Mouse (Mus musculus) hindbrain, embryonic 15.5 days (tissue): ENCODE results near the gene Kidins220. TPM values are rescaled to one million over a fixed set of nuclear protein-coding genes. Genes with fewer than 3 reads are reported as not detected.

ENCODE experiments used
- ATAC-seq: fragments of 200-750 bp; cut with Nextera tagmentation; 2 replicates; pipeline ENCODE4 v1.8.0; 2017; ENCODE audit warnings: low read depth, moderate number of reproducible peaks, moderate TSS enrichment; ENCODE audit not compliant: low FRiP score
- H3K27ac ChIP-seq: fragments of 300-500 bp; sonication (generic); replicated peaks from 2 replicates; pipeline ENCODE4 v1.5.1; 2015; ENCODE audit warnings: mild to moderate bottlenecking, inconsistent platforms
- H3K27me3 ChIP-seq: fragments of 300-500 bp; sonication (generic); 2 replicates; pipeline ENCODE4 v1.6.1; 2015; ENCODE audit warnings: control low read depth, inconsistent platforms
- H3K36me3 ChIP-seq: fragments of 300-500 bp; sonication (generic); 2 replicates; pipeline ENCODE4 v1.6.1; 2015; ENCODE audit warnings: control low read depth, inconsistent platforms
- H3K4me1 ChIP-seq: fragments of 300-500 bp; sonication (generic); replicated peaks from 2 replicates; pipeline ENCODE4 v1.6.1; 2015; ENCODE audit warnings: control low read depth, inconsistent platforms
- H3K4me2 ChIP-seq: fragments of 300-500 bp; sonication (generic); 2 replicates; pipeline ENCODE4 v1.6.1; 2015; ENCODE audit warnings: moderate library complexity, mild to moderate bottlenecking, inconsistent platforms
- H3K4me3 ChIP-seq: fragments of 300-500 bp; sonication (generic); 2 replicates; pipeline ENCODE4 v1.5.1; 2015; ENCODE audit warnings: mild to moderate bottlenecking, inconsistent platforms
- H3K9ac ChIP-seq: fragments of 300-500 bp; sonication (generic); 2 replicates; pipeline ENCODE4 v1.6.1; 2015; ENCODE audit warnings: inconsistent platforms
- H3K9me3 ChIP-seq: fragments of 300-500 bp; sonication (generic); 2 replicates; pipeline ENCODE4 v1.6.1; 2016; ENCODE audit warnings: control low read depth, inconsistent platforms
- WGBS: fragments of 180-500 bp; shearing (Covaris S2); methylation state at CpG from one replicate; pipeline ENCODE4 v1.1.7; 2015; 5-methylcytosine and 5-hydroxymethylcytosine counted together
- polyA plus RNA-seq: library from polyadenylated mRNA; unstranded; fragments of >200 nt; fragmentation: Nextera tagmentation; extraction: Ambion mirVana; gene quantifications from 2 replicates; pipeline ENCODE4 v1.2.1, GENCODE M21; 2015

Kidins220 gene
- polyA plus RNA-seq, 1 experiment from 2014 or later: 140 TPM

- H3K4me2 ChIP-seq: peak overlapping the region; percentile 98
- peak overlapping the region; percentile 54 for H3K9ac ChIP-seq
- peaks cover 62% of the 10 kb centered on the region for H3K4me1 ChIP-seq
- WGBS: 2% methylated on average over 28 of the region's 28 CpGs
- H3K9me3 ChIP-seq: no peaks in the 10 kb centered on the region
- H3K36me3 ChIP-seq: no peaks in the 10 kb centered on the region
- no peak for ATAC-seq
- H3K4me3 ChIP-seq: peak overlapping the region; percentile 64
- H3K27ac ChIP-seq: peak overlapping the region; percentile 91
- H3K27me3 ChIP-seq: 0 out of 2 replicates have a peak, but pooled peaks cover 3% of the 10 kb centered on the region
Measured at GRCm38 (mm10) chr12:25097210-25098160, 122.8 kb downstream of the Kidins220 start.

GRCm38 (mm10) chr12:25098161-25098550 lies 123.4 kb downstream of the Kidins220 start:
- Histone ChIP-seq H3K27ac (peak overlapping the region; percentile 91), H3K27me3 (0 out of 2 replicates have a peak, but pooled peaks cover 3% of the 10 kb centered on the region), H3K9me3 (no peaks in the 10 kb centered on the region), H3K4me1 (peaks cover 55% of the 10 kb centered on the region), H3K36me3 (no peaks in the 10 kb centered on the region), H3K9ac (peak overlapping the region; percentile 54), H3K4me3 (peak overlapping the region; percentile 64), H3K4me2 (peak overlapping the region; percentile 98)
- WGBS: under 1% methylated on average over 9 of the region's 10 CpGs
- no peak for ATAC-seq

GRCm38 (mm10) chr12:25098561-25099312 lies 124.0 kb downstream of the Kidins220 start:
- Histone ChIP-seq H3K27me3 (0 out of 2 replicates have a peak, but pooled peaks cover 3% of the 10 kb centered on the region), H3K9ac (peak overlapping the region; percentile 54), H3K4me3 (peak overlapping the region; percentile 64), H3K4me2 (peak overlapping the region; percentile 98), H3K36me3 (no peaks in the 10 kb centered on the region), H3K9me3 (no peaks in the 10 kb centered on the region), H3K27ac (peak overlapping the region; percentile 91), H3K4me1 (peaks cover 51% of the 10 kb centered on the region)
- peak; percentile 75 for ATAC-seq
- under 1% methylated on average over 58 of the region's 61 CpGs for WGBS

- Histone ChIP-seq H3K27ac (peak overlapping the region; percentile 91), H3K36me3 (no peaks in the 10 kb centered on the region), H3K27me3 (0 out of 2 replicates have a peak, but pooled peaks cover 3% of the 10 kb centered on the region), H3K9me3 (no peaks in the 10 kb centered on the region), H3K9ac (peak overlapping the region; percentile 54), H3K4me3 (peak overlapping the region; percentile 64), H3K4me2 (peak overlapping the region; percentile 98), H3K4me1 (peaks cover 51% of the 10 kb centered on the region)
- ATAC-seq: no peak
- WGBS: under 1% methylated on average over 9 of the region's 9 CpGs
Measured at GRCm38 (mm10) chr12:25099313-25099562, 124.5 kb downstream of the Kidins220 start.

GRCm38 (mm10) chr12:25099563-25100408 lies 125.1 kb downstream of the Kidins220 start:
- Histone ChIP-seq H3K4me1 (peaks cover 51% of the 10 kb centered on the region), H3K4me3 (peak overlapping the region; percentile 64), H3K36me3 (no peaks in the 10 kb centered on the region), H3K27ac (peak overlapping the region; percentile 91), H3K27me3 (0 out of 2 replicates have a peak, but pooled peaks cover 3% of the 10 kb centered on the region), H3K4me2 (peak overlapping the region; percentile 98), H3K9me3 (no peaks in the 10 kb centered on the region), H3K9ac (peak overlapping the region; percentile 54)
- under 1% methylated on average over 38 of the region's 38 CpGs for WGBS
- ATAC-seq: no peak

- Histone ChIP-seq H3K27ac (peak overlapping the region; percentile 91), H3K4me3 (peak overlapping the region; percentile 64), H3K4me1 (peaks cover 51% of the 10 kb centered on the region), H3K9ac (peak overlapping the region; percentile 54), H3K9me3 (no peaks in the 10 kb centered on the region), H3K4me2 (peak overlapping the region; percentile 98), H3K36me3 (no peaks in the 10 kb centered on the region), H3K27me3 (0 out of 2 replicates have a peak, but pooled peaks cover 3% of the 10 kb centered on the region)
- under 1% methylated on average over 49 of the region's 59 CpGs for WGBS
- ATAC-seq: no peak
Measured at GRCm38 (mm10) chr12:25100411-25101217, 125.9 kb downstream of the Kidins220 start.

GRCm38 (mm10) chr12:25101389-25101788 lies 126.7 kb downstream of the Kidins220 start:
- Histone ChIP-seq H3K9me3 (no peaks in the 10 kb centered on the region), H3K4me3 (0 out of 2 replicates have a peak overlapping the region, but pooled peaks have one; percentile 64), H3K27ac (peak overlapping the region; percentile 91), H3K4me1 (peaks cover 50% of the 10 kb centered on the region), H3K36me3 (no peaks in the 10 kb centered on the region), H3K4me2 (peak overlapping the region; percentile 98), H3K27me3 (0 out of 2 replicates have a peak, but pooled peaks cover 3% of the 10 kb centered on the region), H3K9ac (no peak overlapping the region)
- WGBS: 16% methylated on average over 5 of the region's 5 CpGs
- ATAC-seq: no peak

- Histone ChIP-seq H3K36me3 (no peaks in the 10 kb centered on the region), H3K4me3 (no peak overlapping the region), H3K9ac (no peak overlapping the region), H3K27ac (no peak overlapping the region), H3K4me2 (no peak overlapping the region), H3K27me3 (0 out of 2 replicates have a peak, but pooled peaks cover 3% of the 10 kb centered on the region), H3K4me1 (peaks cover 27% of the 10 kb centered on the region), H3K9me3 (no peaks in the 10 kb centered on the region)
- no peak for ATAC-seq
- 84% methylated on average over 6 of the region's 6 CpGs for WGBS
Measured at GRCm38 (mm10) chr12:25103911-25104310, 129.2 kb downstream of the Kidins220 start.

- H3K4me1 ChIP-seq: peaks cover 20% of the 10 kb centered on the region
- 0 out of 2 replicates have a peak, but pooled peaks cover 3% of the 10 kb centered on the region for H3K27me3 ChIP-seq
- no peaks in the 10 kb centered on the region for H3K9me3 ChIP-seq
- ATAC-seq: no peak
- no peak overlapping the region for H3K4me2 ChIP-seq
- no peak overlapping the region for H3K4me3 ChIP-seq
- H3K27ac ChIP-seq: no peak overlapping the region
- H3K9ac ChIP-seq: no peak overlapping the region
- no peaks in the 10 kb centered on the region for H3K36me3 ChIP-seq
Measured at GRCm38 (mm10) chr12:25104541-25104940, 129.8 kb downstream of the Kidins220 start.

GRCm38 (mm10) chr12:25108865-25109264 lies 134.1 kb downstream of the Kidins220 start:
- no peak overlapping the region for H3K9ac ChIP-seq
- H3K4me3 ChIP-seq: no peak overlapping the region
- H3K9me3 ChIP-seq: no peaks in the 10 kb centered on the region
- no peak for ATAC-seq
- WGBS: 88% methylated on average over 2 of the region's 2 CpGs
- no peaks in the 10 kb centered on the region for H3K4me1 ChIP-seq
- H3K36me3 ChIP-seq: no peaks in the 10 kb centered on the region
- H3K27me3 ChIP-seq: no peaks in the 10 kb centered on the region
- no peak overlapping the region for H3K4me2 ChIP-seq
- no peak overlapping the region for H3K27ac ChIP-seq
